Mouse (Mus musculus): Measurements from ENCODE around the gene Fam166a. TPM values are rescaled to one million over a fixed set of nuclear protein-coding genes. Genes with fewer than 3 reads are reported as not detected.
A peak's percentile ranks its signal among the peaks of the same experiment; 100 is the strongest.

Gene Fam166a
- total RNA-seq, 2 experiments from 2014 or later: not detected

DNA sequence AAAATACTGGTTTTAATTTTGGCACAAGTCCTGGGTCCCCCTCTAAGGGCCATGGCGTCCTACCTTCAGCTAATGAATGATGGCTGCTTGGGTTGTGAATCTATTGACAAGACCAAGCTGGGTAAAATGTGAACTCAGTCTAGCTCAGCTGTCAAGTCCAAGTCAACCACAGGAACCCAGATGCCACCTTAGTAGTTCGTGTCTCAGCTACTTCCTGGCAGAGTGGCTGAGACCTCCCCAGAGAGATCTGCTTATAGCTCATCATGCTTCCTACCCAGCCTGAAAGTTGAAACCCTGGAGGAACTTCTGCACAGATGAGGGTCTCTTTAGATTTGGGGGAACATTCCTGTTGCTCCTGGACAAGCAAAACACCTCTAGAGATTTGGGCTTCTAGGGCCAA lies 35.2 kb upstream of the Fam166a start:
- no peak for ATAC-seq (replicated peaks; ENCODE audit: poor library complexity, severe bottlenecking)

DNA sequence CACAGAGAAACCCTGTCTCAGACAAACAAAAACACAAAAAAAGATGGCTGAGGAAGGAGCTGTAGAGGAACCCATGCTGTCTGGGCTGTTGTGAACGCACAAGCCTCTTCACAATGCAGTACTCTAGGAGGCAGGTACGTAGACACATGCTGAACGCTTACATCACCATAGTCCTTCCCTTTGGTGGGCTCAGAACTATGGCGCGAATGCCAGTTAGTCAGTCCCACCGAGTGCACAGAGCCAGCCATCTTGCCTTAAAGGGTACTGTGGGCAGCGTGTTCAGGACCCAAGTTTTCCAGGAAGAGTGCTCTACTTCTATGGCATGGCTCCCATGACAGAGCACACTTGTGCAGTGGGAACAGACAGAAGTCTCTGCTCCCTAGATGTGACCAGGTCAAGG lies 34.0 kb upstream of the Fam166a start:
- ATAC-seq (replicated peaks; ENCODE audit: poor library complexity, severe bottlenecking): no peak

DNA sequence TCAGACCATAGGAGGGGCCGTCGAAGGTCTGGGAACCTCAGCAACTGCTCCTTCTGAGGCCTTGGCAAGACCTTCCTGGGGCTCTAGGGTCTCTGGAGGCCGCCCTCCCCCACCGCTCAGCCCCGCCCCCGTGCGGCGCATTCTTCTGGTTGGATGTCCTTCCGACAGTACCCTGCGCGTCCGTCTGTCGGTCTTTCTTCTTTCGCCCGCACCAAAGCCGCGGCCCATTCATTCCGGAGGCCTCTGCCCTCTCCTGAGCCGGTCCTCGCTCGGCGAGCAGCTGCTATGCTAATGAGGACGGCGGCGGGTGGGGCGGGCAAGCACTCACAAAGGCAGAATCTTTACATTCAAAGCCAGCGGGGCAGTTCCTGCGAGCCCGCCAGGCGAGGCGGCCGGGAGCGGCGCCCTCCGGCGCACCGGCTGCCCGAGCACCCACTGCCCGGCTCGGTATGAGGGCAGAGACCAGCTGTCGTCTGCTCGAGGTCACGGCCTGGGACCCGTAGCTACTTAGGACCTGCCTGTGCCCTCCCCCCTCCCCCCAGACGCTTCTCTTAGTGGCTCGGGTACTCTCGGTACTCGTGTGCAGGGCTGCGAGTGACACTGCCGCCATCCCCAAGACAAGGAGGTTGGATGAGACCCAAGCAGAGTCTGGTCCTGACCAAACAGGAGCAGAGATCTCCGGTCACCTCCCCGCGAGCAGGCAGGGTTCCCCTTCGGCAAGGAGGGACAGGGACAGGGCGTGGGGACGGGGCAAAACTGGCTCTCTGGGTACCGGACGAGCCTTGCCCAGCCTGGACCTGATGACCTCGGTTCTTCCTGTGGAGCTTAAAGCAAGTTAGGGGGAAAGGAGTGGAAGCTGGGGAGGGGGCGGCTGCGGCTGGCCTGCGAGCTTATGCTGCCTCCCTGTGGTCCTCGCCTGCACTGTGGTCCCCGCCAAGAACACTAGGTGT lies 32.6 kb upstream of the Fam166a start:
- peak; percentile 42 for ATAC-seq (replicated peaks; ENCODE audit: poor library complexity, severe bottlenecking)

DNA sequence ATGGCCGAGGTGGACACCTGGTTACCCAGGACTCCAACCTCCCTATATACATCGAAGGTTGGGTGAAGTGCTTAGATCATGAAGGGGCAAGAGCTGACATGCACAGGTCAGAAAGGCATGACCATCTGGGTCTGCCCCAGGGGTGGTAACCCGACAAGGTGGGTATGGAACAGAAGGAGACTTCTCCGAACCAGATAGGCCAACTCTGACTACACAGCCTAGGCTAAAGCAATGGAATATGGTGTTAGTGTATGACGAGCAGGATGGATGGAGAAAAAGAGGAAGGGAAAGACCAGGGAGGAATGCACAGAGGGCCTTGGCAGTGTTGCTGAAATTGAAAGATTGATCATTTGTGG lies 32.0 kb upstream of the Fam166a start:
- 0 out of 2 replicates have a peak, but pooled peaks have one; percentile 21 for ATAC-seq (replicated peaks; ENCODE audit: poor library complexity, severe bottlenecking)

DNA sequence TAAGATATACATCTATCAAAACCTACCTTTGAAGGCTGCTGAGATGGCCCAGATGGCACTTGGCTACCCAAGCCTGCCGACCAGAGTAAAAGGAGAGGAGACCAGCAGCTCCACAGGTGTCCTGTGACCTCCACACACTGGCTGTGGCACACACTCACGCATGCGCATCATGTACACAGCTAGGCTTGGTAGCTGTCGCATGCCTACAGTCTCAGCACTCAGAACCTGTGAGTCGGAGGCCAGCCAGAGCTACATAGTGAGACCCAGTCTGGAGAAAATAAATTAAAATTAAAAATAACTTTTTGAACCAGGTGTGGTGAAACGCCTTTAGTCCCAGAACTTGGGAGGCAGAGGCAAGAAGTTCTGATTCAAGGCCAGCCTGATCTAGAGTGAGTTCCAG lies 30.7 kb upstream of the Fam166a start:
- ATAC-seq (replicated peaks; ENCODE audit: poor library complexity, severe bottlenecking): no peak

DNA sequence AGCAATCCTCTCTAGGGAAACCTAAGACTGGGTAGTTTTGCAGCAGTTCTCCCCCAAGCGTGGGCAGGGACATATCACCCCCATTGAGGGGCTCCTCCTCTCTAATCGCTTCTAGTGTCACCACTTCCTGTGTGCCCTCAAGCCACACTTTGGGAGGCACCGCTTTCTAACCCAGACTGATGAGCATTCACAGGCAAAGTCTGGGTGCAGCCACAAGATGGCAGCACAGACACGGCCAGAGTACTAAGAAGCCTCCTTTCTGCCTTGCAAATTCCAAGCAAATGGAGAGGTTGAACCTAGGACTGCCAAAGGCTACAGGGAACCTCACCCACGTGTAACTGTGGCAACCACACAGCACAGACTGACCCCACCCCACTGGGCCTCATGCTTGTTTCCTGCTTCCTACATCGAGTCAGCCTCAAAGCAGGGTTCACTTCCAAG lies 25.2 kb upstream of the Fam166a start:
- ATAC-seq (replicated peaks; ENCODE audit: poor library complexity, severe bottlenecking): peak; percentile 56

DNA sequence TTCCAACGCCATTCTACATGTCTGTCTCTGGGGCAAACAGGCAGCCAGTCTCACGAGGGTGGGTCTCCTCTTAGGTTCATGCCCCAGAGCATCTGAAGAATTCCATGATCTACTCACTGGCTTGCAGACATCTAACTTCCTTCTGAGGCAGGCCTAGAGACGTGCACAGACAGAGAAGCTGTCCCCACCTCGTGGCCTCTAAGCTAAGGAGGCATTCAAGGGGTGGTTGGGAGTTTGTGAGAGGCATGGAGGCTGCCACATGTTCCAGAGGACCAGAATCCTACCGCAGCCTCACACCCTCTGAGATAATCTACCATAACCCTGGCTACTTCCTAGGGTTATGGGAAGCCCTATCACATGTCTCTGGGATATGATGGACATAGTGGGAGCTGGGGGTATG lies 24.5 kb upstream of the Fam166a start:
- ATAC-seq (replicated peaks; ENCODE audit: poor library complexity, severe bottlenecking): no peak

DNA sequence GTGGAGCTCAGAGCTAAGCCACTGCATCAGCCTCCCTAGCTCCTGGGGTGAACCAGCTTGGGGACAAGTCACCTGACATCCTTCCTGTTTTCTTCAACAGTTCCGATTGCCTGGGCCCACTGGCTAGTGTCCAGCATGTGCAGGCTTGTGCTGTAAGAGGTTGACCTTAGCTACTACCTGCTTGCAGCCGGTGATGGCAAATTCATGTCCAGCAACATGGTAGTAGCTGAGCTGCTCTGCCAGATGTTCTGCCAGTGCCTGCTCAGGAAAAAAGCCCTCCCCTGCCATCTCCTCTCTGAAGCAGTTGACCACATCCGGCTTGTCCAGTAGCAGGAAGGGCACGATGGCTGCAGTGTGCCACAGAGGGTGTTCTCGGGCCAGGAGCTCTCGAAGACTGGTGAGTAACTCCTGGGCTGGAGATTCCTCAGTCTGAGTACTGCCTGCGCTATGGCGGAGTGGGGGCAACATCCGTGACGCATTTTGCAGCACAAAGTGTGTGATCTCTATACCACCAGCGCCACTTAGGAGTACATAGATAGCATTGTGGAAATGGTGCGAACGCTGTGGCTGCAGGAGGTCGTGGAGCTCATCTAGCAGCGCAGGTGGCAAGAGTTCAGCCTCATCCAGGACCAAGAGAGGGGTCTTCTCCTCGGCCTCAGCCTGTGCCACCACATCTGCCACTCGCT lies 23.9 kb upstream of the Fam166a start:
- ATAC-seq (replicated peaks; ENCODE audit: poor library complexity, severe bottlenecking): peak; percentile 29

DNA sequence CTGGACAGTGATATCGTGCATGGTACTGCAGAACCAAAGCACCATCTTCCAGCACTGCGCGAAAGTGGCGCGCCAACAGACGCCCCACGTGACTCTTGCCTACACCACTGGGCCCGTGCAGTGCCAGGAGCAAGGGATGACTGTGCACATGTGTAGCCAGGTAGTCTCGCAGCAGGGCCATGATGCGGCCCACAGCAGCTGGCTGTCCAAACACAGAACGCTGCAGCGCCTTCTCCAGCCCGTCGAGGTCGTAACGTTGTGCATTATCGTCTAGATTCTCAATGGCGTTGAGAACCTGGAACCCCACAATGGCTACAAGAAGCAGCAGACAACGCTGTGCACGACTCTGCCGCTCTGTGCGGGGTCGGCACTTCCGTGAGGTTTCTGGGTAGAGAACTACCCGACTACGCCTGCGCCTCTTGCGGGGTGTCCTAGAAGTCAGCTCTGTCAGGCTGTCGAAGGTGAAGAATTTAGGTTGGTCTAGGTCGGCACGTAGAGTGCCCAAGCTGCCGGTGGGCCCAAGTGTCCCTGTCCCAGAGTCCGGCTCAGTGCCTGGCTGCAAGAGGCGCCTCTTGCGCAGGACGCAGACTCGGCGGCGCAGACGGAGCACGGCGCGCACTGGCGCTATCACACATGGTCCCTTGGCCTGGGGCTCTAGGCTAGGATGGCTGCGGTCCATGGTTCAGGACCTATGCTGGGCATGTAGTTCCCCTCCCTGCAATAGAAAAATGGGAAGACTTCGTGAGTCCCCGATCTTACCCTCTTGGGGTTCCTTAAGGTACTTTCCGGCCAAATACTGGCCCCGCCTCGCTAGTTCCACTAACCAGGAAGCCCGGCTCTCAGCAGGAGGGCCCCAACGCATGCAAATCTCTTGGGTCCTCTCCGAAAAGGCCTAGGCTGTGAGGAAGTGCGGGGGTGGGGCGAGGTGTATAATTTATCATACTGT lies 23.1 kb upstream of the Fam166a start:
- ATAC-seq (replicated peaks; ENCODE audit: poor library complexity, severe bottlenecking): peak; percentile 17

DNA sequence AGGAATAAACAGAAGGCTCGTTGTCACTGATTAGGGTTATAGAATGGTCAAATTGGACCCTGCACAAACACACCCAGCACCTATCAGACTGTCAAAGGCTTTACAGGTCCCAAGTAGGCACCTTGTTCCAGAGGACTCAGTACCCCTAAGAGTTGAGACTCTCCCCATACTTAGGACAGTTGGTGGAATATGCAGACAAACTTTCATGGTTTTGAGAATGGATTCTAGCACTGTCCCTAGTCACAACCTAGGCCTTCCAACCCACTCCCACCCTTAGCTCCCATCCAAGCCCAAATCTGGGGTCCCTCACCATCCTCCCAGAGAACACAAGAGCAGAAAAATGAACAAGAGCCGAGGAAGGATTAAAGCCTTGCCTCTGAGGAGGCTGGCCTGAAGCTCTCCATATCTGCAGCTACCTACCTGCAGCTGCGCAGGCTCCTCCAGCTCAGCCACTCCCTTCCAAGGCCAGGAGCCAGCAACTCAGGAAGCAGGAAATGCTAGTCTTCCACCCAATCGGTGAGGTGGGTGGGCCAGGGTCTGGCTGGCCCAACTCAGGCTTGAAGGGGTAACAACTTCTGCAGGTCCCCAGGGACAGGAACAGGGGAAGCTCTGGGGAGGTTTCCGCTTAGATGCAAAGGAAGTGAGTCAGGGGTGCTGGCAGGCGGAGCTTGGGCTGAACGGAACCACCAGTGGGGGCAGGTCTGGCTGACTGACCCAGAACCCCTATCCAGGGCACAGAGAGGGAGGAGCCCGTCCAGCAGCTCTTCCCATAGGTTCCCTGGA lies 22.2 kb upstream of the Fam166a start, which contains the start of gene Tor4a:
Tor4a (minus strand) TSS at position 715 of the 783 bp plus-strand sequence.
- peak; percentile 63 for ATAC-seq (replicated peaks; ENCODE audit: poor library complexity, severe bottlenecking)

DNA sequence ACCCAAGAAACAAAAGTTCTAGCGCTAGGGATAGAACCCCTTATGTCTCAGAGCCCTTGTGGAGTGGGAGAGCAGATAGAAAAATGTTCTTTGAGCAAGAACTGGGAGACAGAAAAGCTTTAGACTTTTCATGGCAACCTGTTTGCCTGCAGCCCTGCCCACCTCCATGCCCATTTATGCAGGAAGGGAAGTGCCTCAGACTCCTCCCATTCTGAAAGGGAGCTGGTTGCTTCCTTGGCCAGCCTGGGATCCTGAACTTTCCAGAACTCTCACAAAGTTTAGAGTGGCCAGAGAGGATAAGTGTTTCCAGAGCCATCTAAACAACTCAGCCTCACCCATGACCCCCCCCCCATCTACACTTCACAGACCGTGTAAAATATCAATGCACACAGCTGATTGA lies 21.4 kb upstream of the Fam166a start:
- ATAC-seq (replicated peaks; ENCODE audit: poor library complexity, severe bottlenecking): no peak

DNA sequence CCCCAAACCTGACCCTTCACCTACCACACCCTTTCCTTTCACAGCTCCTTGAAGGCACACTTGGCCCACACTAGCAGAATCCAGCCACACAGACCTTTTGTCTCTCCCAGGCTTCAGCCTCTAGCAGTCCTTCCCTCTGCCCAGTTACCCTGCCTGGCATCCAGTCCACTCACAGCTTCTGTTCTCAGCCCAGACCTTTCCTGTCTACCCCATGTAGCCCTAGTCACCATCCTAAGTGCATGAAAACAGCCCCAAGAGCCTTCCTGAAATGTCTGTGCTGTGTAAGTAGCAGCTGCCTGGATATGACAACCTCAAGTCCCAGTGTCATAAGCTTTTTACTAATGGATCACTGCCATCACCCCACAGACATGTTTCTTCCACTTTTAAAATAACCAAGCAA lies 20.6 kb upstream of the Fam166a start:
- no peak for ATAC-seq (replicated peaks; ENCODE audit: poor library complexity, severe bottlenecking)

DNA sequence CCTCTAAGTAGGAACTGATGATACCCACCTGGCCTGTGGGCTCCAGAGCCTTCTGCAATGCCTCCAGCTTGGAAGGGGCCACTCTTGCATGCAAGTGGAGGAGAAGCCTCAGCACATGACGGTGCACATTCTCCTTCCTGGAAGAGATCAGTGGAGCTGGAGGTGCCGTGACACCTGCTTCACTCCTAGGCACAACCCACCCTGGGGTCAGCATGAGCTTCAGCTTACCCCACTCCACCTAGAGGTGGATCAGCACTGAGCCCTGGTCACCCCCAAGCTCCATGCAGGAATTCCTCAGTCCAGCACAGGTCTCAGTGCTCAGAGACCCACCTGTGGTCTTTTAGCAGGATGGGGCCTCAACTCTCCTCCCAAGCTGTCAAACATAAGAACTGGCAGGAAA lies 17.9 kb upstream of the Fam166a start:
- ATAC-seq (replicated peaks; ENCODE audit: poor library complexity, severe bottlenecking): no peak

DNA sequence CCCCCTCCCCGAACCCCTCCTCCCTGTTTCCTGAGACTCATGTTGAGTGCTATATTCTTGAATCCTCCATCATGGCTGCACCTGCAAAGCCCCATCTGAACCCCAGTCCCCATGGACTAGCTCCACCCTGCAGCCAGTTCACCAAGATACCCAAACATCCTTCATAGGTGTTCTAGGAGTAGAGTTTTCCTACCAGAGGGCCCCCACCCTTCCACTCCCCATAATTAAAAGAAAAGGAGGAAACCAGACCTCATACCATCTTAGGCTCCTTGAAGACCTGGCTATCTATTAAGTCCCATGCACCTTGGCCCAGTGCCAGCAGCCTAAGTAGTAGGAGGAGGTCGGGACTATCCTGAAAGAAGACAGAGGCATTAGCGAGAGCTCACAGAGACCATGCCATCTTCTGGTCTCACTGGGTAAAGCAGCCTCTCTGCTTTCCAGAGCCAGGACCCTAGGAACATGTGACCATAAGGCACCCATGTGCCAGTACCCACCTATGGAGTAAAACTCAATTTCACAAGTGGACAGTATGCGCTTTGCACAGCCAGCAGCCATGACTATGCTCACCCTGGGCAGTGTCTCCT lies 14.8 kb upstream of the Fam166a start:
- peak; percentile 49 for ATAC-seq (replicated peaks; ENCODE audit: poor library complexity, severe bottlenecking)

DNA sequence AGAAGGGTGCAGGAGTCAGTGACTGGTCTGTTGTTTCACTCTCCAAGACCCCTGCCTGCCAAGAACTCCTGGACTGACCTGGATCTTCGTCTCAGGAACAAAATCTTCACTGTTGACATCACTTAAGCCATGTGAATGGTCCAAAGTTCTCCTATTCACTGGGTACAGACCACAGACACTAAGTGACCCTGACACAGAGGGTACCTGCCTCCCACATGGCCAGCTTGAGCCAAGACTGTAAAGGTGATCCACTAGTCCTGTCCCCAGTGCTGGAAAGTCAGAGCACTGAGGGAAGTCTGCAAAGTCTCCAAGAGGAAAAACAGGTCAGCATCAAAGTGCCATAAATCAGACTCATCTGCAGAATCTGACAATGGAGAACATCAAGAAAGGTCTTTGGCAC lies 11.0 kb upstream of the Fam166a start:
- ATAC-seq (replicated peaks; ENCODE audit: poor library complexity, severe bottlenecking): no peak

DNA sequence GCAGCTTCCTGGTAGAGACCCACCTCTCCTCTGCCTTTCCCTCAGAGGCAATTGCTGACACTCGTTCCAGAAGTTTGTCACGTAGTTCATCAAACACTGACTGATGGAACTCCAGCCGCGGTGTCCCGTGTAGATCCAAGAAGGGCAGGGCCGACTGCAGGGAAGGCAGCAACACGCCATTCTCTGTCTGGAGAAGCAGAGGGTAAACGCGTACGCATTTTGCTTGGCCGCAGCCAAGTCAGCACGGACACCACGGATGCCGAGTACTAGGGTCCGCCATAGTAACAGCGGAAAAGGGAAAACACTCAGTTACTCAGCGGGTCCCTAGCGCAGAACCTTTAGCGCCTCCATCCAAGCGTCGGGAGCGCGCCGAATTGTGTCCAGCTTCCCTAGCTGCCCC lies 7.9 kb upstream of the Fam166a start:
- ATAC-seq (replicated peaks; ENCODE audit: poor library complexity, severe bottlenecking): no peak

DNA sequence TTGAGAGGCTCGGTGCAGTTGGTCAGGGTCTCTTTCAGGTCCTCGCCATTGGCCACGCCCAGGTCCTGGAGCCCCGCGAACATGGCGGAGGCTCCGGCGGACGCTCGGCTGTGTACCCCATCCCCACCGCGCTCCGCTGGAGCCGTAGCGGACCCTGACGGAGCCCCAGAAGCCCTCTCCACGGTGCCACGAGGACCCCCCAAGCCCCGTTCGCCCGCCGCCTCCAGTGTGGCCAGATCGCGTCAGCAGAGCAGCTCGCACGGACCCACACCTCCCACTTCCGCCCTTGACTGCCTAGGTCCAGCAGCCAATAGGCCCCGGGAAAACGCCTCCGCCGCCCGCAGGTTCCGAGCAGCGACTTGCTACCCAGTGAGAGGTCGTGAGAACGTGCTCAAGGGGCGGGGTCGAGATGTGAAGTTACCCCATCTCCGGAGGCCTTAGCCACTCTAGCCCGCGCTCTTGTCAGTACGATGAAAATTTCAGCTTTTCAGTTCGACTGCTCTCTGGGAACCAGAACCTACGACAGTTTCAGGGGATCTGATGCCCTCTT lies 7.3 kb upstream of the Fam166a start, which contains the start of gene Nelfb:
Nelfb (minus strand) TSS at position 369 of the 550 bp plus-strand sequence.
- ATAC-seq (replicated peaks; ENCODE audit: poor library complexity, severe bottlenecking): peak; percentile 95

DNA sequence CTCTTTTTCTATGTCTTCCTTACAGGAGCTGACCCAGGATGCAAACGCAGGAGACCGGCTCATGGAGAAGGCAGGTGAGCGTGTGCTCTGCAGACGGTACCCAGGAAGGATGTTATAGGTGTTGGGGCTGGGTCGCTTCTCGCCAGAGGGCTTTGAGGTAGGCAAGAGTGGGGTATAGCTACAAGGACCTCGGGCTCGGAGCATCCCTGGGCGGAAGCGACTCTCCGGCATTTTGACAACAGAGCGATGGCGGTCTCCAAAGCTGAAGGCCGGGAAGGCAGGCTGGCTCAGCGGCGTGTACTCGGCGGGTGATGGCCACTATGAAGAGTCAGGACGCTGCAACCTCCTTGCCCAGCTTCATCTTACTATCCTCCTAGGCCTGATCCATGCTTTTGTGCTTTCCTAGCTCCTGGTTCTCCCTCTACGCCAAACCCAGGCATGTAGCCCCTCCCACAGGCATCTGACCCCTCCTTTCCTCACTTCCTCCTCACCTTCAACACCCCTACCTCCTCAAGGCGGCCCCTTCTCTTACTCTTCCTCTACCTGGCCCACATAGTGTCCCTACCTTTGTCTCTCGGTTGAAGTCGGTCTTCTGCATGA lies 5.2 kb upstream of the Fam166a start:
- no peak for ATAC-seq (replicated peaks; ENCODE audit: poor library complexity, severe bottlenecking)
